Mouse (Mus musculus): Measurements from ENCODE around the gene Lpxn. TPM values are rescaled to one million over a fixed set of nuclear protein-coding genes. Genes with fewer than 3 reads are reported as not detected.

Gene Lpxn
- total and polyA plus RNA-seq, 2 experiments from 2014 or later: 0.96 to 1.0 TPM

DNA sequence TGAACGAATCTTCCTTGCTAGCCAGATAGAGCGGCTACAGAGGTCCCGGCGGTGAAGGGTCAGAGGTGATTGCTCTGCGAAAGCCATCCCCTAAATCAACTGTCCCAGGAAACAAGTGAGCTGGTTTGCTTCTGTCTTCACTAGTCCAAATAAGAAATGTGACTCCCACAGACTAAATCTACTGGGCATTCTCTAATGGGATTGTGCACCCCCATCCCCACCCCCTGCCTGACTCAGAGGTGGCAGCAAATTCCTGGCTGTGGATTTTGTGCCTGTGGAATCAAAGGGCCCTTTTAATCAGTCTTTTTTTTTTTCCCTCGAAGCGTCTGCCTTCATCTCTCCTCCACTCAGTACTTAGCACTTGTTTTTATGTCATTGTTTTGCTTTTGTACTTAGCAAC, 30.7 kb upstream of the Lpxn start, which contains the start of gene Cntf:
Cntf (minus strand) TSS at position 325 of the 400 bp plus-strand sequence.
- ATAC-seq (ENCODE audit: low FRiP score) (no peak), DNase-seq (ENCODE audit: low spot score) (no peak)
- Histone ChIP-seq H3K9ac (replicated peaks; ENCODE audit: low read length, poor library complexity, severe bottlenecking) (no peak within 1 kb of the TSS), H3K9me3 (ENCODE audit: low read length) (no peaks in the 10 kb centered on the region), H3K4me3 (ENCODE audit: low read depth, low read length) (no peak within 1 kb of the TSS), H3K27me3 (ENCODE audit: insufficient read depth, low read length) (no peaks in the 10 kb centered on the region), H3K27ac (ENCODE audit: low read depth, low read length) (no peak within 1 kb of the TSS), H3K4me1 (ENCODE audit: insufficient read depth, low read length) (no peaks in the 10 kb centered on the region), H3K4me2 (ENCODE audit: low read depth, low read length, poor library complexity, severe bottlenecking) (no peak within 1 kb of the TSS), H3K36me3 (ENCODE audit: insufficient read depth, low read length) (peaks cover 20% of the 10 kb centered on the region)
- 70% methylated on average over 7 of the region's 7 CpGs for WGBS
- no peak for TF ChIP-seq CTCF (IDR thresholded peaks at IDR 0.05)

DNA sequence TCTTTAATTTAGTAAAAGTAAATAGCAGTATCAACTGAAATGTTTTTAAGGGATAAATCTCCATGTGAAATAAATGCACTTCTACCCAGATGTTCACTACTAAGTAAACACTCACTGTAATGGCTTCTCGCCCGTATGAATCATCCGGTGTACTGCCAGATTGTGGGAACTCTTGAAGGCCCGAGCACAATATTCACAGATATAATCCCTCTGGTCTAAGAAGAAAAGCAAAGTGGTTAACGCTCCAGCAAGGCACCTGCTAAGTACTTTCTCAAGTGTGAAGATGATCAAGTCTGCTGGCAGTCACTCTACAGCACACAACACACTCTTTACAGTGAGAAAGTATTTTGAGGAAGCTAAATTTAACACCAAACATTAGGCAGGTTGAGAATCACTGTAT, 25.1 kb upstream of the Lpxn start:
- no peaks in the 10 kb centered on the region for H3K27me3 ChIP-seq (ENCODE audit: insufficient read depth, low read length)
- no peak for TF ChIP-seq CTCF (IDR thresholded peaks at IDR 0.05)
- H3K36me3 ChIP-seq (ENCODE audit: insufficient read depth, low read length): peaks cover 12% of the 10 kb centered on the region
- H3K27ac ChIP-seq (ENCODE audit: low read depth, low read length): no peak overlapping the region
- ATAC-seq (ENCODE audit: low FRiP score) (no peak), DNase-seq (ENCODE audit: low spot score) (no peak)
- no peak overlapping the region for H3K4me3 ChIP-seq (ENCODE audit: low read depth, low read length)
- no peaks in the 10 kb centered on the region for H3K9me3 ChIP-seq (ENCODE audit: low read length)
- no peak overlapping the region for H3K4me2 ChIP-seq (ENCODE audit: low read depth, low read length, poor library complexity, severe bottlenecking)
- 86% methylated on average over 5 of the region's 5 CpGs for WGBS
- no peak overlapping the region for H3K9ac ChIP-seq (replicated peaks; ENCODE audit: low read length, poor library complexity, severe bottlenecking)
- H3K4me1 ChIP-seq (ENCODE audit: insufficient read depth, low read length): no peaks in the 10 kb centered on the region

GRCm38 (mm10) chr19:12780437-12780836, 15.6 kb upstream of the Lpxn start:
- Histone ChIP-seq H3K27ac (ENCODE audit: low read depth, low read length) (no peak overlapping the region), H3K36me3 (ENCODE audit: insufficient read depth, low read length) (peaks cover 12% of the 10 kb centered on the region), H3K9ac (replicated peaks; ENCODE audit: low read length, poor library complexity, severe bottlenecking) (no peak overlapping the region), H3K27me3 (ENCODE audit: insufficient read depth, low read length) (no peaks in the 10 kb centered on the region), H3K4me3 (ENCODE audit: low read depth, low read length) (no peak overlapping the region), H3K4me2 (ENCODE audit: low read depth, low read length, poor library complexity, severe bottlenecking) (no peak overlapping the region), H3K4me1 (ENCODE audit: insufficient read depth, low read length) (no peaks in the 10 kb centered on the region), H3K9me3 (ENCODE audit: low read length) (no peaks in the 10 kb centered on the region)
- TF ChIP-seq CTCF (IDR thresholded peaks at IDR 0.05): no peak
- no peak for DNase-seq (ENCODE audit: low spot score)
- no peak for ATAC-seq (ENCODE audit: low FRiP score)

DNA sequence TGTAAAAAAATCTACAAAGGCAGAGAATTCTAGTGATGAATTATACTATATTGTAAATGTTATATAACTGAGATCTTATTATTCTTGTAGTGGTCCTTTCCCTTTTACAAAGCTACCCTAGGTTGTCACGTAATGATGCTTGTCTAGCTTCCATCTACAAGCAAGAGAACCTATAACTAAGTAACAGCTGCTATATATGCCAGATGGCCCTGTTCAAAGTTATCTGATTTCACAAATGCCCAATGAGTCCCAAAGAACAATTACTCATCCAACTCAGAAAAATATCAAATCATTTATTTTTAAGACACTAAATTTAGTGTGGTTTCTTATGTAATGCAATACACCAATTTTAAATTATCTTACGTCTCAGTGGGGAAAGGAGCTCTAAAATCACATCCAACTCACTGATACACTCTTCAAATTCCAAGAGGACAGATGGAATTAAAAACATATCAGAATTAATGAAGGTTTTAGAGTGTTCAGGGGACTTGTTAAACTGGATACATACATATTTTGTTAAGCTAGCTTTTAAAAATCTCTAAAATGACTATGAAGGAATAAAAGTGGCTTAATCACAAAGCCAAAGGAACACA, 9.1 kb upstream of the Lpxn start:
- H3K4me2 ChIP-seq (ENCODE audit: low read depth, low read length, poor library complexity, severe bottlenecking): no peak overlapping the region
- H3K9ac ChIP-seq (replicated peaks; ENCODE audit: low read length, poor library complexity, severe bottlenecking): no peak overlapping the region
- no peaks in the 10 kb centered on the region for H3K4me1 ChIP-seq (ENCODE audit: insufficient read depth, low read length)
- no peak overlapping the region for H3K27ac ChIP-seq (ENCODE audit: low read depth, low read length)
- no peaks in the 10 kb centered on the region for H3K36me3 ChIP-seq (ENCODE audit: insufficient read depth, low read length)
- no peak overlapping the region for H3K4me3 ChIP-seq (ENCODE audit: low read depth, low read length)
- no peaks in the 10 kb centered on the region for H3K27me3 ChIP-seq (ENCODE audit: insufficient read depth, low read length)
- no peak for TF ChIP-seq CTCF (IDR thresholded peaks at IDR 0.05)
- no peak for ATAC-seq (ENCODE audit: low FRiP score)
- 90% methylated on average over 2 of the region's 2 CpGs for WGBS
- H3K9me3 ChIP-seq (ENCODE audit: low read length): no peaks in the 10 kb centered on the region
- no peak for DNase-seq (ENCODE audit: low spot score)

DNA sequence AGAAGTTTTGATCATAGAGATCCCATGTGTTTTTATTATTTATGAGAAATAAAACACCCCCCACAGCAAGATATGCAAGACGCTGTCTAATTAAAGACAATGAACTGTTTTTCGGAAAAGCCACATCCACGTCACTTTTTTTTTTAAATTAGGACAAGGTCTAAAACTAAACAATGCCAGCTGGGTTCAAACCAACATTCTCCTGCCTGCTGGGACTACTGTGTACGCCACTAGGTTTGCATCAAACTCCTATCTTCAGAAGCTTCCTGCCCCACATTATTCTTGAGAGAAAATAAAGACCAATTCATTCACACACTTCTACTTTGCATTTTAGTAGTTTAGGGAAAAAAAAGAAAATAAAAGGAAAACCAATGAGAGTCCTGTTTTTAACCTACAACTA, 8.3 kb upstream of the Lpxn start:
- WGBS: 78% methylated on average over 4 of the region's 4 CpGs
- DNase-seq (ENCODE audit: low spot score): no peak
- TF ChIP-seq CTCF (IDR thresholded peaks at IDR 0.05): no peak

DNA sequence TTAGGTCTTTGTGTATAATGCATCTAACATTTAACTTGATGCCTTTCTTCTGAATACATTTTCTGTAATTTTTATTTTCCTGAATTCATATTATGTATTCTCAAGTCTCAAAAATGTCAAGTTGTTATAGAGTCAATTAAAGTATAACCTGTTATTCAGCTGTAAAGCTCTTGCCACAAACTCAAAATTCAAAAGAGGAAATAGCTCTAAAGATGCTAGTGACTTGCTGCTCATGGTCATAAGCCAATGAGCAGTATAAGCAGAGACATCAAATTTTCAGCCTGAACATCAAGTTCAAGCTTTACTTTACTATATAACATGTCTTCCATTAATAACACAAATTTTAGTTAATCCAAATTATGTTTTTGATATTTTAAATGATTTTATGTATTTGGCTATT, 3.6 kb upstream of the Lpxn start:
- Histone ChIP-seq H3K4me3 (ENCODE audit: low read depth, low read length) (no peak overlapping the region), H3K9me3 (ENCODE audit: low read length) (no peaks in the 10 kb centered on the region), H3K36me3 (ENCODE audit: insufficient read depth, low read length) (no peaks in the 10 kb centered on the region), H3K4me2 (ENCODE audit: low read depth, low read length, poor library complexity, severe bottlenecking) (no peak overlapping the region), H3K27ac (ENCODE audit: low read depth, low read length) (no peak overlapping the region), H3K9ac (replicated peaks; ENCODE audit: low read length, poor library complexity, severe bottlenecking) (no peak overlapping the region), H3K4me1 (ENCODE audit: insufficient read depth, low read length) (no peaks in the 10 kb centered on the region), H3K27me3 (ENCODE audit: insufficient read depth, low read length) (no peaks in the 10 kb centered on the region)
- no peak for TF ChIP-seq CTCF (IDR thresholded peaks at IDR 0.05)
- DNase-seq (ENCODE audit: low spot score) (no peak), ATAC-seq (ENCODE audit: low FRiP score) (no peak)

More for the DNA sequence above, 8.3 kb upstream of the Lpxn start:
- Histone ChIP-seq H3K27me3 (ENCODE audit: insufficient read depth, low read length) (no peaks in the 10 kb centered on the region), H3K27ac (ENCODE audit: low read depth, low read length) (no peak overlapping the region), H3K9me3 (ENCODE audit: low read length) (no peaks in the 10 kb centered on the region), H3K4me1 (ENCODE audit: insufficient read depth, low read length) (no peaks in the 10 kb centered on the region), H3K4me3 (ENCODE audit: low read depth, low read length) (no peak overlapping the region), H3K4me2 (ENCODE audit: low read depth, low read length, poor library complexity, severe bottlenecking) (no peak overlapping the region), H3K36me3 (ENCODE audit: insufficient read depth, low read length) (no peaks in the 10 kb centered on the region), H3K9ac (replicated peaks; ENCODE audit: low read length, poor library complexity, severe bottlenecking) (no peak overlapping the region)
- no peak for ATAC-seq (ENCODE audit: low FRiP score)

Measured in midbrain, postnatal 0 days (tissue).